Mouse (Mus musculus) brain, embryonic 14.5 days (tissue): ENCODE results near the gene Clec16a.

Experiments
- CTCF ChIP-seq: fragments of 200-500 bp; IDR thresholded peaks from 2 replicates; pipeline ENCODE4 v1.5.1; 2012; ENCODE audit warnings: inconsistent platforms, mild to moderate bottlenecking, moderate library complexity, borderline replicate concordance; ENCODE audit not compliant: insufficient read depth, insufficient read length; ENCODE audit errors: extremely low read depth
- POLR2A ChIP-seq: fragments of 200-500 bp; IDR thresholded peaks from 2 replicates; pipeline ENCODE4 v1.6.1; 2012; ENCODE audit warnings: mild to moderate bottlenecking, inconsistent platforms, borderline replicate concordance; ENCODE audit not compliant: poor library complexity, insufficient read depth, insufficient read length, severe bottlenecking; ENCODE audit errors: extremely low read depth

DNA sequence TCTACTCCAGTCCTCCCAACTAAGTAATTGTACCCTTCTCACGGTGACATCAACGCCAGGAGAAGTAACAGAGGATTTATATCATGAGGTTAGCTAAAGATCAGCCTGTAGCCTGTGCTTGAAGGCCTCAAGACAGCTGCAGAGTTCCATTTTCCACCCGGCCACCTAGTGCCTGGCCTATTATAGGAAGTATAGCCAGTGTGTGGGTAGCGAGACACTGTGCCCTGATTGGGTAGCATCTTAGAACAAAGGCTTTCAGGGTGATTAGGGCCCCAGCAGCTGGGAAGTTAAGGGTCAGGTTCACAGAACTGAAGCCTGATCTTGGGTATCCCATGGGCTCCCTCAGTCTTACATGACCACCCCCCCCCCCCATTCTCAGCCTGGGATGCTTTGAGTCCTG is 243.7 kb downstream of the Clec16a start:
- no peak for TF ChIP-seq CTCF
- no peak for TF ChIP-seq POLR2A
